Mouse (Mus musculus): ENCODE results near the gene Dhps. TPM values are rescaled to one million over a fixed set of nuclear protein-coding genes. Genes with fewer than 3 reads are reported as not detected.
"Not testable (repeated sequence)": the region's sequence is repeated elsewhere in the genome, so short reads cannot be mapped to it uniquely, and the experiment has no call there.

Dhps gene
- total RNA-seq, 2 experiments from 2014 or later = 63.8 to 68.7 TPM

DNA sequence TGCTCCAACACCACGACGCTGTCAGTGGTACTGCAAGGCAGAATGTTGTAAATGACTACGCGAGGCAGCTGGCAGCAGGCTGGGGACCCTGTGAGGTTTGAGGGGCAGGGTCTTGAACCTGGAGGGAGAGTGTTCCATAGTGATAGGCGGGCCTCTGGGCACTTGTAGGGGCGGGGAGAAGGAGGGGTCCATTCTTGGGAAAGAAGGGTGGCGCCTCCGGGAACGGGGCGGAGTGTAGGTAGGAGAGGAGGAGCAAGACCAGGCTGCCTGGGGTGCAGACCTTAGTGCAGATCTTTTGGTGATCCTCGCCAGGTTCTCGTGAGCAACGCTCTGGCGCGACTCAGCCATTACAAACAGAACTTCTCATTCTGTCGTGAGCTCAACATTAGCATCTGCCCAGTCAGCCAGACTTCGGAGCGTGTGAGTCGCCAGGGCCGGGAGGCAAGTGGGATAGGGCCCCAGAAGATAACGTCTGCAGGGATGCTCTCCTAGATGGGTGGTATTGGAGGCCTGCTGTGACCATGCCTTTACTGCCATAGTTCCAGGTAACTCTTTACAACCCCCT, 20.1 kb downstream of the Dhps start:
- no peak for DNase-seq (ENCODE audit: low spot score in 2 of 2)

DNA sequence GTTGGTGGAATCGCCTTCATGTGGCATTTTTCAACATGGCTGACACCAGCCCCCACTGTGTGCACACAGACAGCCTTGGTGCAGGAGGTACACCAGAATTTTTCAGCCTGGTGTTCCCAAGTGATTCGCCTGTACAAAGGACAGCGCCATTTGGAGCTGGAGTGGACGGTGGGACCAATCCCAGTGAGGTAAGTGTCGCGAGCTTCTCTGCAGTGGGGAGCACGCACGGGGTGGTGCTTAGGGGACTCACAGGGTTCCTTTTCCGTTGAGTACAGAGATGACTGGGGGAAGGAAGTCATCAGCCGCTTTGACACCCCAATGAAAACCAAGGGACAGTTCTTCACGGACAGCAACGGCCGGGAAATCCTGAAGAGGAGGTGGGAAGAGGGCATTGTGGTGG, 23.5 kb downstream of the Dhps start:
- DNase-seq (ENCODE audit: low spot score in 2 of 2) = no peak

DNA sequence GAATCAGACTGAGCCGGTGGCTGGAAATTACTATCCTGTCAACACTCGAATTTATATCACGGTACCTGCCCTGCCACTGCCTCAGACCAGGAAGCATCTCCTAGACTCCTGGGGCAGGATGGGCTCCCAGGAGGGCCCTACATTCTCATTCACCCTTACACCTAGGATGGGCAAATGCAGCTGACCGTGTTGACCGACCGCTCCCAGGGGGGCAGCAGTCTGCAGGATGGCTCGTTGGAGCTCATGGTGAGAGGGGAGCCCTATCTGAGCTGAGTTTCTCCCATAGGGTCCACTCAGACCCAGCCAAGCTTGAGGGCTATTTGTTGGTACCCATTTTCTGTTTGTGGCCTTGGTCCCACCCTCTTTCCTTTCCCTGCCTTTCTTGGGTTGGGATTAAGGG, 24.0 kb downstream of the Dhps start:
- no peak for DNase-seq (ENCODE audit: low spot score in 2 of 2)

DNA sequence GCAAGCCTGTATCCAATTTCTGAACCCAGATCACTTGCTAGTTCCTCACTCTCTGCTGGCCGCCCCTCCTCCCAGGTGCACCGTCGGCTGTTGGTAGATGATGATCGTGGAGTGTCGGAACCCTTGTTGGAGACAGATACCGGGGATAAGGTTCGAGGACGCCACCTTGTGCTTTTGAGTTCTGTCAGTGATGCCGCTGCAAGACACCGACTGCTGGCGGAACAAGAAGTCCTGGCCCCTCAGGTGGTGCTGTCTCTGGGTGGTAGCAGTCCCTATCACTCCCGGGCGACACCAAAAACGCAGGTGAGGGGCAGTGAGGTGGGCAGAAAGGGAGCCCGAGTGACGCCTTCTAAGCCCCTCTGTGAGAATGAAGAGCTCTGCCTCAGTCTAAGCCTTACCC, 24.6 kb downstream of the Dhps start:
- no peak for DNase-seq (ENCODE audit: low spot score in 2 of 2)

DNA sequence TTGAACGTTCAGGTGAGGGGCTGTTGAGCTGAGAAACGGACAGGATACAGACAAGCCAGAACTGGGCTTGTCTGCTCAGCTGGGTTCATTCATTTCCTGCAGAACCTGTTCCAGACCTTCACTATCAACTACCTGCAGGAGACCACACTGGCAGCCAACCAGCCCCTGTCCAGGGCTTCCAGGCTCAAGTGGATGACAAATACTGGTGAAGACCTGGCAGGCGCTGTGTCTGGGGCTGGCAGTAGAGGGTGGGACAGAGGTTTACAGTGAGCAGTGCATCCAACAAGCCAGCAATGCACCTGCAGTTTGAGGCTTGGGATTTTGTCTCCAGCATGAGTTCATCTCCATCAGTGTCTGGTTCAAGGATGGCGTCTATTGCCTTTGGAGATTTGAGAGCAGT, 25.3 kb downstream of the Dhps start:
- DNase-seq (ENCODE audit: low spot score in 2 of 2) = no peak

DNA sequence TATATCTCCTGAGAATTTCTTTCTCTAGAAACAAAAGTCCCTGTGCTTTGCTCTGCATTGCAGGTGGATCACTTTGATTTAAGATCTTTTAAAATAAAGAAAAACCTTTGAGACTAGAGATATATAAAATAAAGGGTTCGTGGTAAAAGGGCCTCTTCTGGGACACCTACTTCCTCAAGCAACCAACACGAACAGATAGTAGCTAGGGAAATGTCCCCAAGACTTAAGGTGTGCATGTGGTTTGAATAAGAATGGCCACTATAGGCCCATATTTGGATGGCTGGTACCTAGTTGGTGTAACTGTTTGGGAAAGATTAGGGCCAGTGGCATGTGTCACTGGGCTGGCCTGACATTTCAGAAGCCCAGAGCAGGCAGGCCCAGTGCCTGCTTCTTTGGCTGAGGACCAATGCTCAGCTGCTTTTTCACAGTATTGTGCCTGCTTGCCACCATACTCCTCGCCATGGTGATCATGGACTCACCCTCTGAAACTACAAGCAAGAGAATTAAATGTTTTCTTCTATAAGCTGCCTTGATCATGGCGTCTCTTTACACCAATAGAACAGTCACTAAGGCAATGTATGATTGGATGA, 28.6 kb downstream of the Dhps start:
- no peak for DNase-seq (ENCODE audit: low spot score in 2 of 2)

DNA sequence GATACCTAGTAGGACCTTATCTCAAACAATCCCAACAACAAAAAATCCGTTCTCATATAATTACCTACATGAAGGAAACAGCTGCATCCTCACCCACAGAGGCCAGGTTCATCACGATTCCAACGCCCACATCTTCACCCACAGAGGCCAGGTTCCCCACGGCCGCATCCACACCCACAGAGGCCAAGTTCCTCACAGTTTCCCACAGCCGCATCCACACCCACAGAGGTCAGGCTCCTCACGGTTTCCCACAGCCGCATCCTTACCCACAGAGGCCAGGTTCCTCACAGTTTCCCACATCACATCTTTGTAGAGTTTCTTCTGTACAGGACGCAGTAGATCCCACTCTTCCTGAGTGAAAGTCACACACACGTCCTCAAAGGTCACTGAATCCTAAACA, 41.7 kb downstream of the Dhps start:
- DNase-seq (ENCODE audit: low spot score in 2 of 2) = no peak

DNA sequence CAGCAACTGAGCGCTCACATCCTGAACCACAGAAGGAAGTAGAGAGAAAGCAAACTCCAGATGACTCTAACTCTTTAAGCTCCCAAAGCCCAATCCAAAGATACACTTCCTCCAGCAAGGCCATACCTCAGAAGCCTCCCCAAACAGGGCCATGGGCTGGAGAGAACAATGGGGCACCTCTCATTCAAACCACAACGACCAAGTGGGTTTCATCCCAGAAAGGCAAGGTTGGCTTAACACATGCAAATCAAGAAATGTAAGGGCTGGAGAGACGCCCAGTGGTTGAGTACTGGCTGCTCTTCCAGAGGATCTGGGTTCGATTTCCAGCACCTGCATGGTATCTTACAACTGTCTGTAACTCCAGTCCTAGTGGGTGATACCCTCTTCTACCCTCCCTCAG, 43.9 kb downstream of the Dhps start:
- DNase-seq (ENCODE audit: low spot score in 2 of 2) = no peak

DNA sequence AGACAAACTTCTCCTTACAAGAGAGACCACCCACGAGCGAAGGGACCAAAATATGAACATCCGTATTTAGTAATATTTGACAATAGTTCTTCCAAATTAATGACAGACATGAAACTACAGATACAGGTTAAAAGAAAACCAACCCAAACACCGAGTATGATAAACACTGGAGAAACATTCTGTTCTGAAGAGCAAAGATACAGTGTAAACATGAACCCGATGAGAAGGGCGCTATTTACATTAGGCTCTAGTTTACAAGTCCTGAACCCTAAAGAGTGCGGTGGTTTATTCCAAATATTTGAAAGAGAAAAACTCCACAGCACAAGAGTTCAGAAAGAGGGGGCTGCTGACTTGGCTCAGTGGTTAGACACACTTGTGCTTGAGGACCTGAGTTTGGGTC, 45.4 kb downstream of the Dhps start:
- no peak for DNase-seq (ENCODE audit: low spot score in 2 of 2)

DNA sequence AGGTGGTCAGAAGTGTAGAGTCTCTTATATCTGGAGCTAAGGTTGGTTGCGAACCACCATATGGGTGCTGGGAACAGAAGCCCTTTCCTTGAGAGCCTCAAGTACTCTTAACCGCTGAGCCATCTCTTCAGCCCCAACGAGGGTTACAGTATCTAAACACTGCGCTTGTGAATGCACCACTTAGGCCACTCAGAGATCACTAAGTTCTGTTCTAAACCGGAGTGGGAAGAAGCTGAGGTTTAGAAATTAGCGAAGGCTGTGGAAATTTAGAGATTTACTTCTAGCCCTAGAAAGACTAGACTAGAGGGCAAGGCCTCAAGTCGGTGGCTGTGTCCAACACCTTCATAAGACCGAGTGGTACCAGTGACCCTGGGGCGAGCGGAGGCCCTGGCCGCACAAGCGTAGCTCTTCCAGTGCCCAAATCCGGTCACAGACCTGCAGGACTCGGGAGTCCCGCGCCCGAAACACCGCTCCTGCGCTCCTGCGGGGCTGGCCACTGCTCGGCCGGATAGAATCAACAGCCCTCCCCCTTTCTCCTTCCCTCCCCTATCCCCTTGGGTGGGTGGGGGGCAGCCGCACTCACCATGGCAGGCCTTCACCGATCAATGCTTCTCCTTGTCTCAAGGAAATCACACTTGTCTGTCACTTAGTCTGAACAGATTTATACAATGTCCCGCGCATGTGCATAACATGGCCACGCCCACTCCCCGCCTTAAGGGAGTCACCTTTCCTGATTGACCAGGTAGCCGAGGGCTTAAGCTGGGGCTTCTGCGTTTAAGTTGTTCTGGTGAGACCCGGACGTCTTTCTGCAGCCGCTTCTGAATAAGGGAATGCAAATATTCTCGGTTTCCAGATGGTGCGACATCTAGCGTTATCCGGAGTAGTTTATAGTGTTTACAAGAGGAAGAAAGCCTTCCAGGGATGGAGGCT, 47.8 kb downstream of the Dhps start:
- DNase-seq (ENCODE audit: low spot score in 2 of 2) = peak; percentile 78 to 87

DNA sequence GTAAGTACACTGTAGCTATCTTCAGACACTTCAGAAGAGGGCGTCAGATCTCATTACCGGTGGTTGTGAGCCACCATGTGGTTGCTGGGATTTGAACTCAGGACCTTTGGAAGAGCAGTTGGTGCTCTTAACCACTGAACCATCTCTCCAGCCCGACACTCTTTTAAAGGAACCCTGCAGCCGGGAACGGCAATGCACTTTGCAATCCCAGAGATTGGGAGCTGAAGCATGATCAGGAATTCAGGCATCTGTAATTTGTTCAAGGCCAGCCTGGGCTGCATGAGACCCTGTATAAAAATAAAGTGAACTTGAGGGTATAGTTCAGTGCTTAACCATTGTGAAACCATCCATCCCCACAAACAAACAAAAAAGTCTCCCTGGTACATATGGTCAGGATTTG, 48.7 kb downstream of the Dhps start:
- not testable (repeated sequence) for DNase-seq (ENCODE audit: low spot score in 2 of 2)

DNA sequence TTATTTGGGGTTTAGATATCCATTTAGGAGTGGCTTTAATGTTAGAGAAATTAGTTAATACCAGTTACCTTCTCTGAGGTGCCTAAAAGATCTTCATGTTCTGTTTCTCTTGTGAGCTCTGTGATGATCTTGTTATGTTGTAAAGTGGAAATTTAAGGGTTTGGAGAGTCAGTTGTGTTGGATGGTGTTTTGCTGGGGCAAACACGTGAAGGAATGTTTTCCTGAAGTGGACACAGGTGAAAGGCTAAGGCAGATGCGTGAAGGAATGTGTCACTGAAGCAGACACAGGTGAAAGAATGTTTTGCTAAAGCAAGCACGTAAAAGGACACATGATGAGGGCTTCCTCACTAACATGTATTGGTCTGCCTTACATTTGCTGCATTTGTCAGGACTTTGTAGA, 51.4 kb downstream of the Dhps start, which contains the start of gene Zfp791:
TSS of gene Zfp791 (minus strand) at position 101 of the 400 bp plus-strand sequence.
- no peak for DNase-seq (ENCODE audit: low spot score in 2 of 2)

DNA sequence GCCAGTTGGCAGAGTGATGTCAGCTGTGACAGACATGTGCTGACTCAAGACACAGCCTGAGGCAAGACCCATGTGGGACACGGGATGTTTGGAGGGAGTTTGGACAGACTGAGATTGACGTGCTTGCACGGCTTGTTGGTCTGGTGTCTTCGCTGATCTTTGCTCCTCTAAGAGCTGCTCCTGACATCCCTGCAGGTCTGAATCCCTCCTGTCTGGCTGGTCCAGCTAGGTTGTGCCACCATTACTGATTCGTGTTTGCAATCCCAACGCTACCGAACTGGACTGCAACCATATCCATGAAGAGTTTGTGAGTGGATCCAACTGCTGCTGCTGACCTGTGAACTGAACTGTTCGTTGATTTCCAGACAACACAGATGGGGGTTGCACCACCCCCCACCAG, 52.1 kb downstream of the Dhps start:
- DNase-seq (ENCODE audit: low spot score in 2 of 2) = no peak

Small RNA genes lying within 50 kb of the gene (microRNA-seq; reads per million reads assigned to microRNA genes)
- gene Gm23388 = 0.42 to 0.50 reads per million in 2 experiments
- gene Mir7070 = 3.7 to 4.2 reads per million in 2 experiments

Other genes starting within 250 kb of the Dhps start
- 10 to 100 TPM; 10.2 to 10.8 TPM for gene Dand5, start 248.9 kb upstream of the Dhps start, total RNA-seq (2021)
- gene Gadd45gip1, start 240.2 kb upstream of the Dhps start, total RNA-seq (2021) = 10 to 100 TPM; 26.6 to 28.5 TPM
- 10 to 100 TPM; 78.9 to 79.8 TPM for gene Rad23a, start 231.1 kb upstream of the Dhps start, total RNA-seq (2021)
- gene Calr, start 224.8 kb upstream of the Dhps start, total RNA-seq (2021) = 100 to 1,000 TPM; 456 to 475 TPM
- 10 to 100 TPM; 45.8 to 48.2 TPM for gene Farsa, start 214.8 kb upstream of the Dhps start, total RNA-seq (2021)
- 1 to 10 TPM; 6.7 to 8.4 TPM for gene Syce2, start 199.6 kb upstream of the Dhps start, total RNA-seq (2021)
- 10 to 100 TPM; 34.8 to 39.1 TPM for gene Gcdh, start 177.8 kb upstream of the Dhps start, total RNA-seq (2021)
- gene Klf1, start 169.8 kb upstream of the Dhps start, total RNA-seq (2021) = under 1 TPM in 1 of 2 experiments, not detected in 1; 0.28 TPM
- 1 to 10 TPM; 3.2 to 3.7 TPM for gene Dnase2a, start 163.2 kb upstream of the Dhps start, total RNA-seq (2021)
- 10 to 100 TPM; 75.6 to 83.6 TPM for gene Mast1, start 134.4 kb upstream of the Dhps start, total RNA-seq (2021)
- 1 to 10 TPM in 1 of 2 experiments, under 1 TPM in 1; 0.91 to 1.3 TPM for gene Rtbdn, start 124.8 kb upstream of the Dhps start, total RNA-seq (2021)
- gene Gm49661, start 102.3 kb upstream of the Dhps start, total RNA-seq (2021) = not detected
- 100 to 1,000 TPM; 338 to 344 TPM for gene Prdx2, start 102.2 kb upstream of the Dhps start, total RNA-seq (2021)
- gene Rnaseh2a, start 102.0 kb upstream of the Dhps start, total RNA-seq (2021) = 10 to 100 TPM; 45.8 to 59.8 TPM
- 100 to 1,000 TPM; 119 to 130 TPM for gene Junb, start 93.0 kb upstream of the Dhps start, total RNA-seq (2021)
- gene Hook2, start 81.2 kb upstream of the Dhps start, total RNA-seq (2021) = 1 to 10 TPM; 9.6 to 9.7 TPM
- gene Best2, start 57.2 kb upstream of the Dhps start, total RNA-seq (2021) = not detected
- 100 to 1,000 TPM; 130 to 138 TPM for gene Asna1, start 46.5 kb upstream of the Dhps start, total RNA-seq (2021)
- gene Trir, start 44.9 kb upstream of the Dhps start, total RNA-seq (2021) = 100 to 1,000 TPM; 129 to 134 TPM
- 100 to 1,000 TPM; 171 to 176 TPM for gene Tnpo2, start 34.8 kb upstream of the Dhps start, total RNA-seq (2021)
- gene Fbxw9, start 11.7 kb upstream of the Dhps start, total RNA-seq (2021) = 10 to 100 TPM; 16.2 to 17.5 TPM
- not detected for gene Gm5741, start 3.8 kb upstream of the Dhps start, total RNA-seq (2021)
- gene Wdr83os, start 9.0 kb downstream of the Dhps start, total RNA-seq (2021) = 10 to 100 TPM; 58.4 to 64.3 TPM
- gene Wdr83, start 9.5 kb downstream of the Dhps start, total RNA-seq (2021) = 10 to 100 TPM; 24.3 to 24.5 TPM
- gene Man2b1, start 11.5 kb downstream of the Dhps start, total RNA-seq (2021) = 10 to 100 TPM; 30.8 to 36.9 TPM
- gene Zfp791, start 51.3 kb downstream of the Dhps start, total RNA-seq (2021) = 1 to 10 TPM; 7.8 to 8.8 TPM
- gene Cks1brt, start 80.2 kb downstream of the Dhps start, total RNA-seq (2021) = not detected
- gene Olfr371, start 154.2 kb downstream of the Dhps start, total RNA-seq (2021) = not detected
- 10 to 100 TPM; 26.5 to 28.1 TPM for gene Orc6, start 227.9 kb downstream of the Dhps start, total RNA-seq (2021)
- gene Vps35, start 228.0 kb downstream of the Dhps start, total RNA-seq (2021) = 100 to 1,000 TPM; 128 to 133 TPM

All from left cerebral cortex, adult 18-20 months (tissue).